Mouse (Mus musculus): ENCODE results near the gene Slc6a6. TPM values are rescaled to one million over a fixed set of nuclear protein-coding genes. Genes with fewer than 3 reads are reported as not detected.

Slc6a6 gene
- polyA plus RNA-seq, 1 experiment from 2014 or later: 66.8 TPM

DNA sequence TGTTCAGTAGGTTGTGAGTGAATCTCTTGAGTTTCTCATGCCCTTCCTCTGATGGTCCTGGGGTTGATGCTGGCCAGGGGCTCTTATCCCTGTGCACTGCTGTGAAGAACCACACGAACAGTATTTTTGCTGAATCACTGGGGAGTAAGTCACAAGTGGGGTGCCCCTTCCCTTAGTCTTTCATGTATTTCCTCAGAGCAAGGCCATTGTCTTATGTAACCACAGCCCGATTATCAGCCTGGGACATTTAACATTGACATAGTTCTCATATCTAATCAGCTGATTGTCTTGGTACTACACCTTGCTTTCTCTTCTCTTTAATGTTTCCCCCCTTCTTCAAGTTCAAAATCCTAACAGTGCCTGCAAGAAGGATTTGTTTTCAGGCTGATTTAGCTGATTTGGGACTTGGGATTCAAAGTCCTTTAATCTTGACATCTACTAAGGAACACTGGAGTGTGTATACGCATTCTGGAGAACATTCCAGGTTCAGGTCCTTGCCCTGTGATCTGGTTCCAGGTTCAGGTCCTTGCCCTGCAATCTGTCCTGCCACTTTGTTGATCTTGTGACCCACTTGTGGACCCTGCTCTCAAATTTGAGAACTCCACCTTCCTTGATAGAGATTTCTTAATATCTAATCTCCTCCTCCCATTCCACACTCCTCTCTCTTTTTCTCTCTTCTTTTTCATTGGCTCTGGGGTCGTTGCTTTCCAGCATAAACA lies 15.8 kb downstream of the Slc6a6 start:
- no peaks in the 10 kb centered on the region for H3K27me3 ChIP-seq (ENCODE audit: control insufficient read depth, insufficient read depth, low read length)
- H3K9ac ChIP-seq (ENCODE audit: low read length): no peak overlapping the region
- no peak overlapping the region for H3K4me2 ChIP-seq (ENCODE audit: low read length)
- ATAC-seq (ENCODE audit: insufficient number of reproducible peaks, insufficient read depth, low FRiP score, low read depth): no peak
- H3K9me3 ChIP-seq (ENCODE audit: control insufficient read depth, low read length): no peaks in the 10 kb centered on the region
- 67% methylated on average over 4 of the region's 4 CpGs for WGBS
- peaks cover 44% of the 10 kb centered on the region for H3K36me3 ChIP-seq (ENCODE audit: control insufficient read depth, insufficient read depth, low read length)
- H3K27ac ChIP-seq (replicated peaks in 1 of 2; ENCODE audit: control insufficient read depth in 1 of 2, insufficient read depth in 1 of 2, low read depth in 2 of 2, low read length in 2 of 2): no peak overlapping the region
- H3K4me3 ChIP-seq (ENCODE audit: control insufficient read depth in 1 of 2, insufficient read depth in 1 of 2, low read depth in 1 of 2, low read length in 2 of 2): no peak overlapping the region
- peaks cover 6 to 26% of the 10 kb centered on the region in 2 experiments; a peak in 3 of 4 replicates for H3K4me1 ChIP-seq (ENCODE audit: control insufficient read depth in 2 of 2, insufficient read depth in 2 of 2, low read length in 2 of 2)

- Histone ChIP-seq H3K4me3 (ENCODE audit: control insufficient read depth in 1 of 2, insufficient read depth in 1 of 2, low read depth in 1 of 2, low read length in 2 of 2) (no peak overlapping the region), H3K4me1 (ENCODE audit: control insufficient read depth in 2 of 2, insufficient read depth in 2 of 2, low read length in 2 of 2) (peaks cover 4 to 16% of the 10 kb centered on the region in 2 experiments; a peak in 3 of 4 replicates), H3K9ac (ENCODE audit: low read length) (no peak overlapping the region), H3K9me3 (ENCODE audit: control insufficient read depth, low read length) (no peaks in the 10 kb centered on the region), H3K27ac (replicated peaks in 1 of 2; ENCODE audit: control insufficient read depth in 1 of 2, insufficient read depth in 1 of 2, low read depth in 2 of 2, low read length in 2 of 2) (no peak overlapping the region), H3K36me3 (ENCODE audit: control insufficient read depth, insufficient read depth, low read length) (peaks cover 51% of the 10 kb centered on the region), H3K4me2 (ENCODE audit: low read length) (no peak overlapping the region), H3K27me3 (ENCODE audit: control insufficient read depth, insufficient read depth, low read length) (no peaks in the 10 kb centered on the region)
- no peak for ATAC-seq (ENCODE audit: insufficient number of reproducible peaks, insufficient read depth, low FRiP score, low read depth)
- WGBS: 73% methylated on average over 11 of the region's 11 CpGs
Measured at GRCm38 (mm10) chr6:91700823-91701621, 17.2 kb downstream of the Slc6a6 start.

DNA sequence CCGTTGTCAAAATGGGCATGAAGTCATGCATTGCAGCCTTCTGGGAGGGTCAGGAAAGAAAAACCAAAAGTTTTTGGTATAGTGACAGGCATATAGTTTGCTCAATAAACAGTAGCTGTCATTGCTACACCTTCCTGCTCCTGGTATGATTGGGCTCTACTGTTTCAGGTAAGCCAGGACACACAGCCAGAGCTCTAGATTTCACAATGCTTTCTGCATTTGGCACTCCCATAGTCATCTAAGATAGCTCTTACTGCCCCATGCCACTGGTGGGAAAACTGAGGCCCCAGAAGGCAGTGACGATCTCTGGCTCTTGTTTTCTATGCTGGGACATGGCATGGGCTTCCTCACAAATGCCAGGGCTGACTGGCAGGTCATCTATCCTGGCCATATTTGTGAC lies 19.6 kb downstream of the Slc6a6 start:
- Histone ChIP-seq H3K9ac (ENCODE audit: low read length) (no peak overlapping the region), H3K36me3 (ENCODE audit: control insufficient read depth, insufficient read depth, low read length) (peaks cover 58% of the 10 kb centered on the region)

DNA sequence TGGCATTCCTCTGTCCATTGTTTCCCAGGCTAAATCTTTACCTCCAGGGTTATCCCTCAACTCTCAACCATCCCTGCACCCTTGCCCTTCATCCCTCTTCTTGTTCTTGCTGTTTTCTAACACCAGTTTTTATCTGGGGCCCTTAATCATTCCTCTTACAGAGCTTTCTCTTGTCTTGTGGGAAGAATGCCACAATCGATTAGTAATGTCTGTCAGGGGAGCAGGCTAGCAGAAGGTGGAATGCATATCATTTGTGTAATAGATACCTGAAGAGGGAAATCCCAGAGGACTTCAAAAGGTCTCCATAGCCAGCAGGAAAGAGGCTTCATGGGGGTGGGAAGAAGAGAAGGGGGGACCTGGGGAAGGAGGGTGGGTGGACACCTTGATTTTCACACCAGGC lies 20.6 kb downstream of the Slc6a6 start:
- H3K4me1 ChIP-seq (ENCODE audit: control insufficient read depth in 2 of 2, insufficient read depth in 2 of 2, low read length in 2 of 2): peaks cover 4 to 5% of the 10 kb centered on the region in 2 experiments; a peak in 2 of 4 replicates
- H3K27me3 ChIP-seq (ENCODE audit: control insufficient read depth, insufficient read depth, low read length): no peaks in the 10 kb centered on the region
- no peak overlapping the region for H3K9ac ChIP-seq (ENCODE audit: low read length)
- peaks cover 61% of the 10 kb centered on the region for H3K36me3 ChIP-seq (ENCODE audit: control insufficient read depth, insufficient read depth, low read length)
- no peak for ATAC-seq (ENCODE audit: insufficient number of reproducible peaks, insufficient read depth, low FRiP score, low read depth)
- no peak overlapping the region for H3K4me2 ChIP-seq (ENCODE audit: low read length)
- H3K9me3 ChIP-seq (ENCODE audit: control insufficient read depth, low read length): no peaks in the 10 kb centered on the region
- no peak overlapping the region for H3K4me3 ChIP-seq (ENCODE audit: control insufficient read depth in 1 of 2, insufficient read depth in 1 of 2, low read depth in 1 of 2, low read length in 2 of 2)
- no peak overlapping the region for H3K27ac ChIP-seq (replicated peaks in 1 of 2; ENCODE audit: control insufficient read depth in 1 of 2, insufficient read depth in 1 of 2, low read depth in 2 of 2, low read length in 2 of 2)
- 54% methylated on average over 1 of the region's 1 CpGs for WGBS

More for the DNA sequence above, 19.6 kb downstream of the Slc6a6 start:
- no peak overlapping the region for H3K4me3 ChIP-seq (ENCODE audit: control insufficient read depth in 1 of 2, insufficient read depth in 1 of 2, low read depth in 1 of 2, low read length in 2 of 2)
- no peak for ATAC-seq (ENCODE audit: insufficient number of reproducible peaks, insufficient read depth, low FRiP score, low read depth)
- H3K9me3 ChIP-seq (ENCODE audit: control insufficient read depth, low read length): no peaks in the 10 kb centered on the region
- H3K27me3 ChIP-seq (ENCODE audit: control insufficient read depth, insufficient read depth, low read length): no peaks in the 10 kb centered on the region
- H3K4me1 ChIP-seq (ENCODE audit: control insufficient read depth in 2 of 2, insufficient read depth in 2 of 2, low read length in 2 of 2): peaks cover 4 to 5% of the 10 kb centered on the region in 2 experiments; a peak in 2 of 4 replicates
- no peak overlapping the region for H3K4me2 ChIP-seq (ENCODE audit: low read length)
- WGBS: 95% methylated on average over 2 of the region's 2 CpGs
- H3K27ac ChIP-seq (replicated peaks in 1 of 2; ENCODE audit: control insufficient read depth in 1 of 2, insufficient read depth in 1 of 2, low read depth in 2 of 2, low read length in 2 of 2): no peak overlapping the region

GRCm38 (mm10) chr6:91705651-91706050 lies 21.8 kb downstream of the Slc6a6 start:
- H3K4me2 ChIP-seq (ENCODE audit: low read length): no peak overlapping the region
- peaks cover 53% of the 10 kb centered on the region for H3K36me3 ChIP-seq (ENCODE audit: control insufficient read depth, insufficient read depth, low read length)
- H3K27me3 ChIP-seq (ENCODE audit: control insufficient read depth, insufficient read depth, low read length): no peaks in the 10 kb centered on the region
- H3K9ac ChIP-seq (ENCODE audit: low read length): no peak overlapping the region
- no peak overlapping the region for H3K27ac ChIP-seq (replicated peaks in 1 of 2; ENCODE audit: control insufficient read depth in 1 of 2, insufficient read depth in 1 of 2, low read depth in 2 of 2, low read length in 2 of 2)
- no peak overlapping the region for H3K4me3 ChIP-seq (ENCODE audit: control insufficient read depth in 1 of 2, insufficient read depth in 1 of 2, low read depth in 1 of 2, low read length in 2 of 2)
- peaks cover 2% of the 10 kb centered on the region in 2 experiments; a peak in 2 of 4 replicates for H3K4me1 ChIP-seq (ENCODE audit: control insufficient read depth in 2 of 2, insufficient read depth in 2 of 2, low read length in 2 of 2)
- 69% methylated on average over 4 of the region's 4 CpGs for WGBS
- no peaks in the 10 kb centered on the region for H3K9me3 ChIP-seq (ENCODE audit: control insufficient read depth, low read length)
- no peak for ATAC-seq (ENCODE audit: insufficient number of reproducible peaks, insufficient read depth, low FRiP score, low read depth)

DNA sequence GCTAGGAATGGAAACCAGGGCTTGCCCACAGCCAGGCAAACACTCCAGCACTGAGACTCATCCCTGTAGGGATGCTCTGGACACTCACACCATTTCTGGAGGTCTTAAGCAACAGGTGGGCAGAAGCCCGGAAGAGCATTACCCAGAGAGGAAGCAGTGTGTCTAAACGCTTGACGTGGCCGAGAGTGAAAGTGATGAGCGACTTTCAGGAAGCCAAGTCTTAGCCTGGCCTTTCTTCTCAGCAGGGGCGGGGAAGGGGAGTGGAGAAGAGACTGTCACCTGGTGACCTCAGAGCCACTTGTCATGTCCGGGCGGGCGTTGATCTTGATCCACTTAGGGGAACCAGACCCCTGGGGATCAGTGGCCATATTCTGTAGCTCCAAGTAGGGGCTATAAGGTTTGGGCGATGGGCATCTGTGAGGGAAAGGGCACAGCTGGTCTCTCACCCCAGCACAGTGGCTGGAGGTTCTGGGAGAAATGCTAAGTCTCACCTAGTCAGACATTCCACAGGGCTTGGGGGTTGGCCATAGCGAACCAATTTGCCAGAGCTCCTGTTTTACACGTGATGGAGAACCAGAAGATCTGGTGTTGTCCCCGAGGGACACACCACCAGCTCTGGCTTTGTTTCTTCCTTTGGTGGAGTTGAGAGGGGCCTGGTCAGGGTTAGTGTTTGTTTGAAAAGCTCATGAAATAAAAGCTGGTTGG lies 22.4 kb downstream of the Slc6a6 start:
- Histone ChIP-seq H3K4me3 (ENCODE audit: control insufficient read depth in 1 of 2, insufficient read depth in 1 of 2, low read depth in 1 of 2, low read length in 2 of 2) (no peak overlapping the region), H3K9ac (ENCODE audit: low read length) (no peak overlapping the region), H3K4me2 (ENCODE audit: low read length) (no peak overlapping the region), H3K36me3 (ENCODE audit: control insufficient read depth, insufficient read depth, low read length) (peaks cover 47% of the 10 kb centered on the region), H3K4me1 (ENCODE audit: control insufficient read depth in 2 of 2, insufficient read depth in 2 of 2, low read length in 2 of 2) (no peaks in the 10 kb centered on the region; a peak in 1 of 4 replicates), H3K27ac (replicated peaks in 1 of 2; ENCODE audit: control insufficient read depth in 1 of 2, insufficient read depth in 1 of 2, low read depth in 2 of 2, low read length in 2 of 2) (no peak overlapping the region), H3K9me3 (ENCODE audit: control insufficient read depth, low read length) (no peaks in the 10 kb centered on the region), H3K27me3 (ENCODE audit: control insufficient read depth, insufficient read depth, low read length) (no peaks in the 10 kb centered on the region)
- ATAC-seq (ENCODE audit: insufficient number of reproducible peaks, insufficient read depth, low FRiP score, low read depth): no peak
- 70% methylated on average over 13 of the region's 13 CpGs for WGBS

- no peak for ATAC-seq (ENCODE audit: insufficient number of reproducible peaks, insufficient read depth, low FRiP score, low read depth)
- Histone ChIP-seq H3K9ac (ENCODE audit: low read length) (no peak overlapping the region), H3K27me3 (ENCODE audit: control insufficient read depth, insufficient read depth, low read length) (no peaks in the 10 kb centered on the region), H3K4me1 (ENCODE audit: control insufficient read depth in 2 of 2, insufficient read depth in 2 of 2, low read length in 2 of 2) (peaks cover 7 to 8% of the 10 kb centered on the region in 2 experiments), H3K9me3 (ENCODE audit: control insufficient read depth, low read length) (no peaks in the 10 kb centered on the region), H3K36me3 (ENCODE audit: control insufficient read depth, insufficient read depth, low read length) (peaks cover 45% of the 10 kb centered on the region), H3K4me3 (ENCODE audit: control insufficient read depth in 1 of 2, insufficient read depth in 1 of 2, low read depth in 1 of 2, low read length in 2 of 2) (no peak overlapping the region), H3K27ac (replicated peaks in 1 of 2; ENCODE audit: control insufficient read depth in 1 of 2, insufficient read depth in 1 of 2, low read depth in 2 of 2, low read length in 2 of 2) (no peak overlapping the region), H3K4me2 (ENCODE audit: low read length) (no peak overlapping the region)
- WGBS: 79% methylated on average over 8 of the region's 8 CpGs
Measured at GRCm38 (mm10) chr6:91707276-91707885, 23.5 kb downstream of the Slc6a6 start.
